Mouse (Mus musculus) heart, embryonic 11.5 days (tissue): ENCODE data around the gene Capn3. TPM values are rescaled to one million over a fixed set of nuclear protein-coding genes. Genes with fewer than 3 reads are reported as not detected.

Source experiments
- ATAC-seq: fragments of 200-750 bp; cut with Nextera tagmentation; replicated peaks from 2 replicates; pipeline ENCODE4 v1.8.0; 2017; ENCODE audit warnings: moderate library complexity; ENCODE audit not compliant: insufficient number of reproducible peaks, low FRiP score, low TSS enrichment
- H3K27ac ChIP-seq: fragments of 300-500 bp; sonication (generic); 2 replicates; pipeline ENCODE4 v1.5.1; 2014; ENCODE audit warnings: mild to moderate bottlenecking, low read depth, low read length
- H3K27me3 ChIP-seq: fragments of 300-500 bp; sonication (generic); 2 replicates; pipeline ENCODE4 v1.6.1; 2014; ENCODE audit warnings: mild to moderate bottlenecking, low read length, mixed read lengths; ENCODE audit not compliant: control insufficient read depth, insufficient read depth
- H3K36me3 ChIP-seq: fragments of 300-500 bp; sonication (generic); 2 replicates; pipeline ENCODE4 v1.6.1; 2014; ENCODE audit warnings: mild to moderate bottlenecking, low read length, moderate library complexity, mixed read lengths; ENCODE audit not compliant: control insufficient read depth, insufficient read depth
- H3K4me1 ChIP-seq: fragments of 300-500 bp; sonication (generic); 2 replicates; pipeline ENCODE4 v1.6.1; 2014; ENCODE audit warnings: low read length; ENCODE audit not compliant: control insufficient read depth, insufficient read depth
- H3K4me2 ChIP-seq: fragments of 300-500 bp; sonication (generic); 2 replicates; pipeline ENCODE4 v1.6.1; 2014; ENCODE audit warnings: mild to moderate bottlenecking, moderate library complexity
- H3K4me3 ChIP-seq: fragments of 300-500 bp; sonication (generic); 2 replicates; pipeline ENCODE4 v1.5.1; 2014; ENCODE audit warnings: low read depth, low read length
- H3K9ac ChIP-seq: fragments of 300-500 bp; sonication (generic); 2 replicates; pipeline ENCODE4 v1.6.1; 2014; ENCODE audit warnings: mild to moderate bottlenecking, low read depth, low read length, moderate library complexity
- H3K9me3 ChIP-seq: fragments of 300-500 bp; sonication (generic); replicated peaks from 2 replicates; pipeline ENCODE4 v1.6.1; 2016; ENCODE audit warnings: low read length; ENCODE audit not compliant: control insufficient read depth
- WGBS: fragments of 180-500 bp; shearing (Covaris S2); extraction: QIAGEN DNeasy Blood & Tissue Kit; methylation state at CpG from one replicate; pipeline ENCODE4 v1.1.7; 2014; ENCODE audit not compliant: insufficient replicate concordance; 5-methylcytosine and 5-hydroxymethylcytosine counted together
- polyA plus RNA-seq: library from polyadenylated mRNA; unstranded; fragments of >200 nt; fragmentation: Nextera tagmentation; extraction: Ambion mirVana; gene quantifications from 2 replicates; pipeline ENCODE4 v1.2.1, GENCODE M21; 2014

Capn3 gene
- polyA plus RNA-seq: 5.2 and 7.0 TPM in 2 replicates

DNA sequence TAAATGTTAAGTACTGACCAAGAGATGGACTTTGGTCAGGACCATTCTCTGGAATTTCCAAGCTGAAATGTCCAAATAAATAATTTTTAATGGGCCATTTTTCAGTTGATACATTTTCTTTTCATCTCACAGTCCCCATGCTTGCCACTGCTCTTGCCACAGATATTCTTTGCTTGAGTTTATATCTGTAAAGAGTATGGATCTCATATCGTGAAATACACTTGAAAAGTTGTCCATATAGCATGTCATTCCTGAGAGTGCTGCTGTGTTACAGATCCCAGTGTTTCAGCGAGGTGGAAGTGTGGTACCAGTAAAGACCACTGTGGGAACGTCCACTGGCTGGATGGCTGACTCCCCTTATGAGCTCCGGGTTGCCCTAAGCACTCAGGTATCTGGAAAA, at the start of gene Capn3:
TSS of gene Capn3 (plus strand) at position 301 of the 400 bp plus-strand sequence.
- 63% methylated on average over 4 of the region's 4 CpGs for WGBS
- no peak for ATAC-seq
- no peaks in the 10 kb centered on the region for H3K36me3 ChIP-seq
- H3K9ac ChIP-seq: no peak within 1 kb of the TSS
- H3K4me3 ChIP-seq: no peak within 1 kb of the TSS
- no peaks in the 10 kb centered on the region for H3K4me1 ChIP-seq
- no peaks in the 10 kb centered on the region for H3K27me3 ChIP-seq
- H3K9me3 ChIP-seq: no peaks in the 10 kb centered on the region
- H3K27ac ChIP-seq: no peak within 1 kb of the TSS
- H3K4me2 ChIP-seq: no peak within 1 kb of the TSS

DNA sequence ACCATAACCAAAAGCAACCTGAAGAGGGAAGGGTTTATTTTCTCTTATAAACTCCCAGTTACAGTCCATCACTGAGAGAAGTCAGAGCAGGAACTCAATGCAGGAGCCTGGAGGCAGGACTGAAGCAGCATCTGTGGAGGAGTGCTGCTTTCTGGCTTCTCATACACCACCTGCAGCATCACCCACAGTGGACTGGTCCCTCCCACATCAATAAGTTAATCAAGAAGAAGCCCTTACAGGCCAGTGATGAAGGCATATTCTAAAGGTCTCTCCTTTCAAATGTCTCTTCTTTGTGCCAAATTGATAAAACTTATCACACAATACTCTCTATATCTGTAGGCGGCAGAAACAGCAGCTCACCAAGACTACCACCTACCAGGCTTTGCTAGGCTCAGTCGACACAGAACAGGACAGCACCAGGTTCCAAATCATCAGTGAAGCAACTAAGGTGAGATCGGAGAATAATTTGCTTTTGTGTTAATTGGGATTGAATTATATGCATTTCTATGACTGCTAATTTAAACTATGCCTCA, 44.7 kb upstream of the Capn3 start:
- ATAC-seq: no peak
- H3K4me3 ChIP-seq: no peak overlapping the region
- 88% methylated on average over 3 of the region's 3 CpGs for WGBS
- H3K27ac ChIP-seq: no peak overlapping the region
- H3K9ac ChIP-seq: no peak overlapping the region
- no peak overlapping the region for H3K4me2 ChIP-seq
- peaks cover 7% of the 10 kb centered on the region for H3K36me3 ChIP-seq
- no peaks in the 10 kb centered on the region for H3K4me1 ChIP-seq
- H3K9me3 ChIP-seq: no peaks in the 10 kb centered on the region
- H3K27me3 ChIP-seq: no peaks in the 10 kb centered on the region

DNA sequence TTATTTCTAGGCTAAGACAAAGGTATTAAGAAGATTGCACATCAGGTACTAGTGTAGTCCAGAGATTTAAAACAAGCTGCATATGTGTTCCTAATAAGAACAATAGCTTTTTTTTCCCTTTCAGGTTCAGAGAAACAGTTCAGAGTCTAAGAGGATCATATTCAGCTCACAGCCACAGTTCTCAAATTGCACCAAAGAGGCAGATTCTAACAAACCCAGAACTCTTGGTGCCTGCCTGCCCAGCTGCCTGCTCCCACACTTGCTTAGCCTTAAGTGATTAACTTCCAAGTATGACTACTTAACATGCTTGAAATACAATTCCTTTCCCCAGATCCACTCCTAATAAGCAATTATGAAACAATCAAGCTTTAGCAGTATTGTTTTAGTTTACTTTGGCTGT, 41.7 kb upstream of the Capn3 start:
- Histone ChIP-seq H3K27ac (no peak overlapping the region), H3K36me3 (peaks cover 7% of the 10 kb centered on the region), H3K4me1 (no peaks in the 10 kb centered on the region), H3K27me3 (no peaks in the 10 kb centered on the region), H3K4me2 (no peak overlapping the region), H3K4me3 (no peak overlapping the region), H3K9ac (no peak overlapping the region), H3K9me3 (no peaks in the 10 kb centered on the region)
- no peak for ATAC-seq

- H3K4me3 ChIP-seq: no peak overlapping the region
- H3K9ac ChIP-seq: no peak overlapping the region
- H3K27ac ChIP-seq: no peak overlapping the region
- H3K4me1 ChIP-seq: no peaks in the 10 kb centered on the region
- no peak for ATAC-seq
- no peaks in the 10 kb centered on the region for H3K27me3 ChIP-seq
- H3K9me3 ChIP-seq: no peaks in the 10 kb centered on the region
- WGBS: 55% methylated on average over 1 of the region's 1 CpGs
- no peak overlapping the region for H3K4me2 ChIP-seq
- H3K36me3 ChIP-seq: peaks cover 7% of the 10 kb centered on the region
Observed at GRCm38 (mm10) chr2:120414738-120415414, 40.9 kb upstream of the Capn3 start.

- WGBS: 74% methylated on average over 5 of the region's 5 CpGs
- ATAC-seq: no peak
- no peaks in the 10 kb centered on the region for H3K4me1 ChIP-seq
- H3K27me3 ChIP-seq: no peaks in the 10 kb centered on the region
- H3K4me3 ChIP-seq: no peak overlapping the region
- H3K4me2 ChIP-seq: no peak overlapping the region
- no peak overlapping the region for H3K9ac ChIP-seq
- H3K9me3 ChIP-seq: no peaks in the 10 kb centered on the region
- no peaks in the 10 kb centered on the region for H3K36me3 ChIP-seq
- H3K27ac ChIP-seq: no peak overlapping the region
Observed at GRCm38 (mm10) chr2:120424386-120424785, 31.4 kb upstream of the Capn3 start.

- Histone ChIP-seq H3K4me1 (no peaks in the 10 kb centered on the region; the same call in 1 of the 2 replicates), H3K9ac (no peak overlapping the region), H3K36me3 (no peaks in the 10 kb centered on the region), H3K4me2 (no peak overlapping the region), H3K4me3 (no peak overlapping the region), H3K27ac (no peak overlapping the region), H3K27me3 (no peaks in the 10 kb centered on the region), H3K9me3 (no peaks in the 10 kb centered on the region)
- ATAC-seq: no peak
- 93% methylated on average over 1 of the region's 1 CpGs for WGBS
Observed at GRCm38 (mm10) chr2:120444486-120444885, 11.3 kb upstream of the Capn3 start.

GRCm38 (mm10) chr2:120446373-120446772, 9.4 kb upstream of the Capn3 start:
- Histone ChIP-seq H3K4me1 (no peaks in the 10 kb centered on the region; the same call in 1 of the 2 replicates), H3K9me3 (no peaks in the 10 kb centered on the region), H3K4me2 (no peak overlapping the region), H3K27me3 (no peaks in the 10 kb centered on the region), H3K27ac (peak overlapping the region; percentile 22; the same call in 1 of the 2 replicates), H3K36me3 (no peaks in the 10 kb centered on the region), H3K4me3 (no peak overlapping the region), H3K9ac (0 out of 2 replicates have a peak overlapping the region, but pooled peaks have one; percentile 22)
- WGBS: 50% methylated on average over 10 of the region's 10 CpGs
- no peak for ATAC-seq

DNA sequence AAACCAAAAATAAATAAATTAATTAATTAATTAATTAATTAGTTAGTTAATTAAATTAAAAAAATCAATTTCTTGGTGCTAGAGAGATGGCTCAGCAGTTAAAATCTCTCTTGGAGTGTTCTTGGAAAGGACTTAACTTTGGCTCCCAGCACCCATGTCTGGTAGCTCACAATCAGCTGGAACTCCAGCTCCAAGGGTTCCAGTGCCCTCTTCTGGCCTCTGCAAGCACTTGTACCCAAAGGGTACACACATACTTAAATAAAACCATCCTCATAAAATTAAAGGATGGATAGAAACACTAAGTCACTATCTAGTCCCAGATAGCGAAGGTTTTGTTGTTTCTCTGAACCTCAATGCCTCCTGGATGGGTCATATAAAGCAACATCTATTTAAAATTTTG, 8.5 kb upstream of the Capn3 start:
- H3K27ac ChIP-seq: no peak overlapping the region
- no peak overlapping the region for H3K4me2 ChIP-seq
- H3K9me3 ChIP-seq: no peaks in the 10 kb centered on the region
- H3K4me3 ChIP-seq: no peak overlapping the region
- H3K9ac ChIP-seq: no peak overlapping the region
- H3K27me3 ChIP-seq: no peaks in the 10 kb centered on the region
- no peaks in the 10 kb centered on the region; the same call in 1 of the 2 replicates for H3K4me1 ChIP-seq
- WGBS: 88% methylated on average over 1 of the region's 1 CpGs
- no peak for ATAC-seq
- H3K36me3 ChIP-seq: no peaks in the 10 kb centered on the region

GRCm38 (mm10) chr2:120450724-120451123, 5.1 kb upstream of the Capn3 start:
- H3K9ac ChIP-seq: no peak overlapping the region
- 59% methylated on average over 6 of the region's 6 CpGs for WGBS
- no peaks in the 10 kb centered on the region for H3K27me3 ChIP-seq
- no peak overlapping the region for H3K27ac ChIP-seq
- no peaks in the 10 kb centered on the region; the same call in 1 of the 2 replicates for H3K4me1 ChIP-seq
- H3K36me3 ChIP-seq: no peaks in the 10 kb centered on the region
- no peaks in the 10 kb centered on the region for H3K9me3 ChIP-seq
- ATAC-seq: no peak
- H3K4me2 ChIP-seq: no peak overlapping the region
- no peak overlapping the region for H3K4me3 ChIP-seq
